8 mouse cellular contexts compared by ENCODE assay signal in genomic region chr3:121433968-121434533, GRCm38 (mm10). TPM values are rescaled to one million over a fixed set of nuclear protein-coding genes. Genes with fewer than 3 reads are reported as not detected.
A peak's percentile ranks its signal among the peaks of the same experiment; 100 is the strongest.
DNase-seq lines count a peak whose midpoint lies in the region; ATAC-seq lines count a peak whose summit lies in the region.

No protein-coding gene starts in this region.

- no peaks in the 10 kb centered on the region for H3K27me3 ChIP-seq in heart, embryonic 13.5 days (replicated peaks)
- no peaks in the 10 kb centered on the region for H3K27me3 ChIP-seq in liver, embryonic 13.5 days

- no peak; the same call in 1 of the 2 replicates for ATAC-seq in heart, embryonic 13.5 days (ENCODE audit: extremely low read depth, insufficient number of reproducible peaks, low FRiP score, low TSS enrichment)
- 0 out of 2 replicates have a peak, but pooled peaks have one; percentile 16 for ATAC-seq in liver, embryonic 13.5 days (ENCODE audit: low read depth)

- peaks cover 24% of the 10 kb centered on the region for H3K36me3 ChIP-seq in heart, embryonic 13.5 days
- no peaks in the 10 kb centered on the region; the same call in 1 of the 2 replicates for H3K36me3 ChIP-seq in liver, embryonic 13.5 days

- DNase-seq in 3T3-L1 (ENCODE audit: low read depth, low spot score) (peak; percentile 85), adipocyte (ENCODE audit: low spot score) (peak; percentile 61)
- no peak for DNase-seq in liver, embryonic 13.5 days
- DNase-seq in thymus, postnatal 10 days (ENCODE audit: low spot score in 2 of 2), result no peak
- no peak for DNase-seq in spleen, postnatal 4 days (ENCODE audit: low spot score in 2 of 2)
- DNase-seq in left cerebral cortex, postnatal 14 days (ENCODE audit: low spot score in 2 of 2), result no peak
- no peak for DNase-seq in left cerebral cortex, adult 11 months (ENCODE audit: low spot score)

- 48% methylated on average over 8 of the region's 8 CpGs for WGBS in heart, embryonic 13.5 days
- WGBS in liver, embryonic 13.5 days (ENCODE audit: insufficient replicate concordance), result 63% methylated on average over 8 of the region's 8 CpGs

- H3K4me3 ChIP-seq in heart, embryonic 13.5 days, result no peak overlapping the region
- H3K4me3 ChIP-seq in liver, embryonic 13.5 days (replicated peaks), result no peak overlapping the region

- peak overlapping the region; percentile 67 for H3K27ac ChIP-seq in heart, embryonic 13.5 days (replicated peaks)
- H3K27ac ChIP-seq in liver, embryonic 13.5 days, result peak overlapping the region; percentile 56; the same call in 1 of the 2 replicates

- peak overlapping the region; percentile 61 for H3K9ac ChIP-seq in heart, embryonic 13.5 days
- H3K9ac ChIP-seq in liver, embryonic 13.5 days, result peak overlapping the region; percentile 39

- no peaks in the 10 kb centered on the region for H3K9me3 ChIP-seq in heart, embryonic 13.5 days
- no peaks in the 10 kb centered on the region for H3K9me3 ChIP-seq in liver, embryonic 13.5 days (replicated peaks)

- intact Hi-C loops in left cerebral cortex, postnatal 14 days (cut with DNase I), result loop anchor here (2.0 kb wide), 1 partner anchor 65 kb away; no protein-coding TSS in a partner anchor

- H3K4me2 ChIP-seq in heart, embryonic 13.5 days, result peak overlapping the region; percentile 41
- H3K4me2 ChIP-seq in liver, embryonic 13.5 days, result peak overlapping the region; percentile 29

- H3K4me1 ChIP-seq in heart, embryonic 13.5 days, result peaks cover 98% of the 10 kb centered on the region
- peaks cover 90% of the 10 kb centered on the region for H3K4me1 ChIP-seq in liver, embryonic 13.5 days (replicated peaks)

RNA-seq across cellular contexts. Expression of gene Cnn3, which starts 7.8 kb away (rescaled TPM):
- 400 and 416 TPM in 2 replicates for polyA plus RNA-seq in heart, embryonic 13.5 days (2015; fragmentation: Nextera tagmentation; extraction: Ambion mirVana)
- 109 and 120 TPM in 2 replicates for polyA plus RNA-seq in liver, embryonic 13.5 days (2015; fragmentation: Nextera tagmentation; extraction: Ambion mirVana)
- total RNA-seq in left cerebral cortex, postnatal 14 days (2021), result 10 to 100 TPM; 65.0 to 67.9 TPM

Comparison
In these comparisons a context has a peak if more than half of its experiments do, and no peak if none do; other contexts are left out.
1. DNase-seq: peak in 3T3-L1 (single experiment) and adipocyte (single experiment); none in liver, embryonic 13.5 days (single experiment), thymus, postnatal 10 days (0 of 2), spleen, postnatal 4 days (0 of 2), left cerebral cortex, postnatal 14 days (0 of 2) and left cerebral cortex, adult 11 months (single experiment).